Mouse (Mus musculus) neutrophil, adult 83 days (primary cell): Measurements from ENCODE around the gene Tma16. TPM values are rescaled to one million over a fixed set of nuclear protein-coding genes. Genes with fewer than 3 reads are reported as not detected.

Experiments used
- total RNA-seq, 2 experiments: library from RNA; stranded (reverse); gene quantifications; one replicate each; pipeline ENCODE4 v1.2.4; 2023

Gene Tma16
- total RNA-seq = 1 to 10 TPM; 5.0 to 5.6 TPM

GRCm38 (mm10) chr8:66486084-66486763, at the start of gene Tma16:
Tma16 (minus strand) TSS chr8:66486530.

GRCm38 (mm10) chr8:66511537-66511936, 25.2 kb upstream of the Tma16 start, which contains the start of gene Tktl2:
Tktl2 (plus strand) TSS chr8:66511756.

Other genes with a start within 250 kb of the Tma16 start
- not detected for gene Tktl2, start 25.2 kb upstream of the Tma16 start, total RNA-seq
- gene Npy5r, start 201.6 kb upstream of the Tma16 start, total RNA-seq = not detected
- gene Npy1r, start 210.7 kb upstream of the Tma16 start, total RNA-seq = not detected